Mouse (Mus musculus): ENCODE data around the gene Aacs. TPM values are rescaled to one million over a fixed set of nuclear protein-coding genes. Genes with fewer than 3 reads are reported as not detected.

Gene Aacs
- total and polyA plus RNA-seq, 3 experiments, result 32.8 to 79.5 TPM; not detected in 1

GRCm38 (mm10) chr5:125472796-125473475 is 2.7 kb upstream of the Aacs start:
- TF ChIP-seq ZMIZ1 (IDR thresholded peaks at IDR 0.05; ENCODE audit: low read depth, low read length), result no peak
- no peak for TF ChIP-seq POLR2A (IDR thresholded peaks at IDR 0.05; ENCODE audit: control insufficient read depth in 1 of 2, insufficient read depth in 1 of 2, low read depth in 1 of 2, low read length in 2 of 2, poor library complexity in 1 of 2)
- no peak for TF ChIP-seq MAZ (IDR thresholded peaks at IDR 0.05; ENCODE audit: low read depth, low read length)
- TF ChIP-seq EP300 (IDR thresholded peaks at IDR 0.05; ENCODE audit: low read depth in 1 of 2, low read length in 2 of 2), result no peak
- no peak for TF ChIP-seq RAD21 (IDR thresholded peaks at IDR 0.05; ENCODE audit: low read depth, low read length)
- TF ChIP-seq USF2 (IDR thresholded peaks at IDR 0.05; ENCODE audit: borderline replicate concordance in 1 of 2, insufficient read depth in 1 of 2, low read depth in 1 of 2, low read length in 2 of 2), result no peak
- no peak for TF ChIP-seq TBP (IDR thresholded peaks at IDR 0.05; ENCODE audit: low read depth, low read length)
- TF ChIP-seq SMC3 (IDR thresholded peaks at IDR 0.05; ENCODE audit: low read depth, low read length), result no peak

GRCm38 (mm10) chr5:125475030-125475429 is 584 bp upstream of the Aacs start:
- Histone ChIP-seq H3K9me3 (replicated peaks; ENCODE audit: insufficient read depth, low read length) (no peaks in the 10 kb centered on the region), H3K79me2 (ENCODE audit: control insufficient read depth, insufficient read depth, low read length, poor library complexity) (peaks cover 33% of the 10 kb centered on the region), H3K4me1 (ENCODE audit: control insufficient read depth in 1 of 2, insufficient read depth in 2 of 2, low read length in 2 of 2) (peaks cover 0 to 11% of the 10 kb centered on the region in 2 experiments; a peak in 1 of 4 replicates), H3K27me3 (ENCODE audit: control insufficient read depth in 1 of 2, insufficient read depth in 2 of 2, low read length in 2 of 2) (no peaks in the 10 kb centered on the region), H3K4me3 (ENCODE audit: control insufficient read depth in 1 of 2, insufficient read depth in 1 of 2, low read depth in 2 of 2, low read length in 2 of 2) (peak overlapping the region; percentile 54 to 85), H3K27ac (ENCODE audit: control insufficient read depth, low read depth, low read length) (peak overlapping the region; percentile 6), H3K36me3 (ENCODE audit: control insufficient read depth in 1 of 2, insufficient read depth in 2 of 2, low read length in 2 of 2) (peaks cover 0 to 2% of the 10 kb centered on the region in 2 experiments; a peak in 2 of 4 replicates), H3K9ac (ENCODE audit: control insufficient read depth, low read depth, low read length, poor library complexity, severe bottlenecking) (peak overlapping the region; percentile 45)
- no peak for DNase-seq (ENCODE audit: low read depth, low spot score)
- TF ChIP-seq POLR2AphosphoS2 (IDR thresholded peaks at IDR 0.05; ENCODE audit: low read length), result no peak
- TF ChIP-seq EP300 (IDR thresholded peaks at IDR 0.05; ENCODE audit: low read depth in 1 of 2, low read length in 2 of 2), result no peak
- no peak for TF ChIP-seq CTCF (IDR thresholded peaks at IDR 0.05 in 2 of 3, conservative IDR thresholded peaks at IDR 0.05 in 1 of 3; ENCODE audit: control insufficient read depth in 1 of 3, insufficient read depth in 1 of 3, low read depth in 2 of 3, low read length in 3 of 3, poor library complexity in 1 of 3, severe bottlenecking in 1 of 3)
- no peak for TF ChIP-seq POLR2A (IDR thresholded peaks at IDR 0.05; ENCODE audit: control insufficient read depth in 1 of 2, insufficient read depth in 1 of 2, low read depth in 1 of 2, low read length in 2 of 2, poor library complexity in 1 of 2)
- TF ChIP-seq USF1 (IDR thresholded peaks at IDR 0.05; ENCODE audit: low read depth, low read length), result no peak
- no peak for TF ChIP-seq GABPA (IDR thresholded peaks at IDR 0.05; ENCODE audit: low read depth, low read length)
- no peak for TF ChIP-seq TBP (IDR thresholded peaks at IDR 0.05; ENCODE audit: low read depth, low read length)
- TF ChIP-seq RCOR1 (IDR thresholded peaks at IDR 0.05; ENCODE audit: low read depth, low read length), result no peak

More at GRCm38 (mm10) chr5:125472796-125473475, 2.7 kb upstream of the Aacs start:
- no peak overlapping the region for H3K4me3 ChIP-seq (ENCODE audit: control insufficient read depth in 1 of 2, insufficient read depth in 1 of 2, low read depth in 2 of 2, low read length in 2 of 2)
- DNase-seq (ENCODE audit: low read depth, low spot score), result no peak
- no peak overlapping the region for H3K9ac ChIP-seq (ENCODE audit: control insufficient read depth, low read depth, low read length, poor library complexity, severe bottlenecking)
- no peak overlapping the region for H3K27ac ChIP-seq (ENCODE audit: control insufficient read depth, low read depth, low read length)
- peaks cover 0 to 2% of the 10 kb centered on the region in 2 experiments; a peak in 2 of 4 replicates for H3K36me3 ChIP-seq (ENCODE audit: control insufficient read depth in 1 of 2, insufficient read depth in 2 of 2, low read length in 2 of 2)
- H3K9me3 ChIP-seq (replicated peaks; ENCODE audit: insufficient read depth, low read length), result no peaks in the 10 kb centered on the region
- H3K4me1 ChIP-seq (ENCODE audit: control insufficient read depth in 1 of 2, insufficient read depth in 2 of 2, low read length in 2 of 2), result peaks cover 3 to 11% of the 10 kb centered on the region in 2 experiments; a peak in 2 of 4 replicates
- peaks cover 21% of the 10 kb centered on the region for H3K79me2 ChIP-seq (ENCODE audit: control insufficient read depth, insufficient read depth, low read length, poor library complexity)
- H3K27me3 ChIP-seq (ENCODE audit: control insufficient read depth in 1 of 2, insufficient read depth in 2 of 2, low read length in 2 of 2), result no peaks in the 10 kb centered on the region
